Mouse (Mus musculus): ENCODE measurements around the gene Aldh2. TPM values are rescaled to one million over a fixed set of nuclear protein-coding genes. Genes with fewer than 3 reads are reported as not detected.

Gene Aldh2
- total RNA-seq (2014; rRNA removed; ENCODE audit: low replicate concordance) (101 and 114 TPM in 2 replicates), polyA plus RNA-seq (2015; fragmentation: Nextera tagmentation; extraction: Ambion mirVana) (126 and 127 TPM in 2 replicates)

- H3K36me3 ChIP-seq (replicated peaks; ENCODE audit: control insufficient read depth, insufficient read depth, low read length) = no peaks in the 10 kb centered on the region
- H3K4me3 ChIP-seq (ENCODE audit: low read depth, low read length) = peak within 1 kb of the TSS; percentile 65
- 3% methylated on average over 47 of the region's 47 CpGs for WGBS
- peak within 1 kb of the TSS; percentile 66 for H3K9ac ChIP-seq (replicated peaks; ENCODE audit: low read depth, low read length)
- DNase-seq (ENCODE audit: low spot score) (peak; percentile 85), ATAC-seq (ENCODE audit: insufficient read depth, low read depth) (peak; percentile 86)
- H3K27ac ChIP-seq (ENCODE audit: low read depth) = peak within 1 kb of the TSS; percentile 73
- no peaks in the 10 kb centered on the region; the same call in 1 of the 2 replicates for H3K27me3 ChIP-seq (ENCODE audit: control insufficient read depth, insufficient read depth, low read length)
- peak within 1 kb of the TSS; percentile 90 for H3K4me2 ChIP-seq (ENCODE audit: low read depth, low read length)
- H3K4me1 ChIP-seq (ENCODE audit: control insufficient read depth, insufficient read depth) = peaks cover 18% of the 10 kb centered on the region
- TF ChIP-seq CTCF (IDR thresholded peaks at IDR 0.05; ENCODE audit: low read depth) = peak; percentile 30
- no peak for TF ChIP-seq EP300 (IDR thresholded peaks at IDR 0.05; ENCODE audit: low read depth)
- no peaks in the 10 kb centered on the region for H3K9me3 ChIP-seq (replicated peaks; ENCODE audit: control insufficient read depth, low read length)
These were observed at the start of gene Aldh2 for GRCm38 (mm10) chr5:121593451-121594401. Gene Aldh2, minus strand, starts transcription at chr5:121593824.

- Histone ChIP-seq H3K4me3 (ENCODE audit: low read depth, low read length) (no peak overlapping the region), H3K9me3 (replicated peaks; ENCODE audit: control insufficient read depth, low read length) (no peaks in the 10 kb centered on the region), H3K27ac (ENCODE audit: low read depth) (no peak overlapping the region), H3K9ac (replicated peaks; ENCODE audit: low read depth, low read length) (no peak overlapping the region), H3K4me1 (ENCODE audit: control insufficient read depth, insufficient read depth) (no peaks in the 10 kb centered on the region), H3K27me3 (ENCODE audit: control insufficient read depth, insufficient read depth, low read length) (no peaks in the 10 kb centered on the region), H3K4me2 (ENCODE audit: low read depth, low read length) (no peak overlapping the region), H3K36me3 (replicated peaks; ENCODE audit: control insufficient read depth, insufficient read depth, low read length) (0 out of 2 replicates have a peak, but pooled peaks cover 3% of the 10 kb centered on the region)
- DNase-seq (ENCODE audit: low spot score) (no peak), ATAC-seq (ENCODE audit: insufficient read depth, low read depth) (no peak)
- no peak for TF ChIP-seq CTCF (IDR thresholded peaks at IDR 0.05; ENCODE audit: low read depth)
- no peak for TF ChIP-seq EP300 (IDR thresholded peaks at IDR 0.05; ENCODE audit: low read depth)
- 81% methylated on average over 9 of the region's 9 CpGs for WGBS
These were observed 46.0 kb upstream of the Aldh2 start for GRCm38 (mm10) chr5:121639601-121640000.

DNA sequence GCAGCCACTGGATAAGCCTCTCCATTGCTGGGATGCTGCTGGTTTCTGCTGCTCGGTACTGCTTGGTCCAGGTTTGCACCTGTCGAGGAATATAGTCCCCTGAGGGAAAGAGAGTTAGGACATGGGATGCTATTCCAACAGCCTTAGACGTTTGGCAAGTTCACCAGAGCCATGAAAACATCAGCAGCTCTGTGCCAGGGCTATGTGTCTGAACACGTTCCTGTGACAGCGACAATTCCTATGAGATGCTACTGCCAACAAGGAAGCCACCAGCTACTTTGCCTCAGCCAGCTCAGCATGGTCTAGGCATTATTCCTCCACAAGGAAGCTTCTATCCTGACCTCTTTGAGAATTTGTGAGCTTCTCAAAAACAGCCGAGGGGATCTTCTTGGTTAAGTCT lies 43.7 kb upstream of the Aldh2 start:
- Histone ChIP-seq H3K36me3 (replicated peaks; ENCODE audit: control insufficient read depth, insufficient read depth, low read length) (0 out of 2 replicates have a peak, but pooled peaks cover 3% of the 10 kb centered on the region), H3K4me2 (ENCODE audit: low read depth, low read length) (no peak overlapping the region), H3K4me1 (ENCODE audit: control insufficient read depth, insufficient read depth) (no peaks in the 10 kb centered on the region), H3K27me3 (ENCODE audit: control insufficient read depth, insufficient read depth, low read length) (no peaks in the 10 kb centered on the region), H3K9me3 (replicated peaks; ENCODE audit: control insufficient read depth, low read length) (no peaks in the 10 kb centered on the region), H3K9ac (replicated peaks; ENCODE audit: low read depth, low read length) (no peak overlapping the region), H3K27ac (ENCODE audit: low read depth) (no peak overlapping the region), H3K4me3 (ENCODE audit: low read depth, low read length) (no peak overlapping the region)
- ATAC-seq (ENCODE audit: insufficient read depth, low read depth) (no peak), DNase-seq (ENCODE audit: low spot score) (no peak)
- no peak for TF ChIP-seq EP300 (IDR thresholded peaks at IDR 0.05; ENCODE audit: low read depth)
- TF ChIP-seq CTCF (IDR thresholded peaks at IDR 0.05; ENCODE audit: low read depth) = no peak
- 80% methylated on average over 6 of the region's 6 CpGs for WGBS

DNA sequence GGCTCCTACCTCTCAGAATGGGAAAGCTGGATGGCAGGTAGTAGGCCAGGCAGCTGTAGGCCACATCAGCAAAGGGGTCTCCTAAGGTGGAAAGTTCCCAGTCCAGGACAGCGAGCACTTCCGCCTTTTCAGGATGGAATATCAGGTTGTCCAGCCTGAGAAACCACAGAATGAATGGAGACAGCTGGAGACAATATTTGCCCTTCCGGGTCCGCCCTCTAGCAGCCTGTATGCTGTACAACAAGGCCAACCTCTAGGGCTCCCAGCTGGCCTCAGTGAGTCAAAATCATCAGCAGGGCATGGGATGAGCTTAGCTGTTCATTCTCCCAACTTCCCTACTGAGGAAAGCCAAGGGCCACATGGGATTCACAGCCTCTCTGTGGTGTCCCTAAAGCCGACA lies 41.0 kb upstream of the Aldh2 start:
- no peak overlapping the region for H3K27ac ChIP-seq (ENCODE audit: low read depth)
- no peak overlapping the region for H3K9ac ChIP-seq (replicated peaks; ENCODE audit: low read depth, low read length)
- DNase-seq (ENCODE audit: low spot score) (no peak), ATAC-seq (ENCODE audit: insufficient read depth, low read depth) (no peak)
- H3K9me3 ChIP-seq (replicated peaks; ENCODE audit: control insufficient read depth, low read length) = no peaks in the 10 kb centered on the region
- no peaks in the 10 kb centered on the region for H3K36me3 ChIP-seq (replicated peaks; ENCODE audit: control insufficient read depth, insufficient read depth, low read length)
- WGBS = 92% methylated on average over 5 of the region's 5 CpGs
- H3K27me3 ChIP-seq (ENCODE audit: control insufficient read depth, insufficient read depth, low read length) = no peaks in the 10 kb centered on the region
- H3K4me3 ChIP-seq (ENCODE audit: low read depth, low read length) = no peak overlapping the region
- no peaks in the 10 kb centered on the region for H3K4me1 ChIP-seq (ENCODE audit: control insufficient read depth, insufficient read depth)
- no peak overlapping the region for H3K4me2 ChIP-seq (ENCODE audit: low read depth, low read length)
- no peak for TF ChIP-seq CTCF (IDR thresholded peaks at IDR 0.05; ENCODE audit: low read depth)

DNA sequence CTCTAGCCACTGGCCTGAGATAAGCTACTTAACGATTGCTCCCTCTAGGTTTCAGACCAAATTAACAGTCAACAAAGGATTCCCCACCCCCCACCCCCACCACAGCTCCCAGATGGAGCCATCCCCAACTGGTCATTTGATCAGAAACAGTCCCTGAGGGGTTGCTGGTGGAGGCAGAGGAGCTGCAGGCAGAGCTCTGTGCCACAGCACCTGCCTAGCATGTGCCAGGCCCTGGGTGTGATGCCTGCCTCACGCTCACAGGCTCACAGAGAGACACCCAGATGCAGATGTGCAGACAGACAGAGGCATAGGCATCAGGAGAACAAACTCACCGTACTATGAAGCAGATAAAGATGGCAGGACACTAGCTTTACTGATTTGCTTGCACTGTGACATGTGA lies 39.2 kb upstream of the Aldh2 start:
- no peak for ATAC-seq (ENCODE audit: insufficient read depth, low read depth)
- DNase-seq (ENCODE audit: low spot score) = no peak
- WGBS = 42% methylated on average over 3 of the region's 3 CpGs
- Histone ChIP-seq H3K9me3 (replicated peaks; ENCODE audit: control insufficient read depth, low read length) (no peaks in the 10 kb centered on the region), H3K27me3 (ENCODE audit: control insufficient read depth, insufficient read depth, low read length) (no peaks in the 10 kb centered on the region), H3K4me2 (ENCODE audit: low read depth, low read length) (no peak overlapping the region), H3K4me3 (ENCODE audit: low read depth, low read length) (no peak overlapping the region), H3K4me1 (ENCODE audit: control insufficient read depth, insufficient read depth) (no peaks in the 10 kb centered on the region), H3K27ac (ENCODE audit: low read depth) (no peak overlapping the region), H3K36me3 (replicated peaks; ENCODE audit: control insufficient read depth, insufficient read depth, low read length) (no peaks in the 10 kb centered on the region), H3K9ac (replicated peaks; ENCODE audit: low read depth, low read length) (no peak overlapping the region)
- TF ChIP-seq CTCF (IDR thresholded peaks at IDR 0.05; ENCODE audit: low read depth) = no peak

Measured in heart, postnatal 0 days (tissue).